Mouse (Mus musculus) kidney, embryonic 16.5 days (tissue): ENCODE measurements around the gene Wwc1. TPM values are rescaled to one million over a fixed set of nuclear protein-coding genes. Genes with fewer than 3 reads are reported as not detected.
A peak's percentile ranks its signal among the peaks of the same experiment; 100 is the strongest.

Experiments used
- ATAC-seq: fragments of 200-750 bp; cut with Nextera tagmentation; 2 replicates; pipeline ENCODE4 v1.8.0; 2017; ENCODE audit warnings: moderate TSS enrichment; ENCODE audit not compliant: low FRiP score, low TSS enrichment
- H3K27ac ChIP-seq: fragments of 300-500 bp; sonication (generic); 2 replicates; pipeline ENCODE4 v1.5.1; 2014; ENCODE audit warnings: low read length
- H3K27me3 ChIP-seq: fragments of 300-500 bp; sonication (generic); 2 replicates; pipeline ENCODE4 v1.6.1; 2014; ENCODE audit warnings: low read length, control low read depth, mixed read lengths; ENCODE audit not compliant: insufficient read depth
- H3K36me3 ChIP-seq: fragments of 300-500 bp; sonication (generic); 2 replicates; pipeline ENCODE4 v1.6.1; 2014; ENCODE audit warnings: low read length, control low read depth, mixed read lengths; ENCODE audit not compliant: insufficient read depth
- H3K4me1 ChIP-seq: fragments of 300-500 bp; sonication (generic); 2 replicates; pipeline ENCODE4 v1.6.1; 2014; ENCODE audit warnings: low read length, control low read depth, mixed read lengths; ENCODE audit not compliant: insufficient read depth
- H3K4me2 ChIP-seq: fragments of 300-500 bp; sonication (generic); replicated peaks from 2 replicates; pipeline ENCODE4 v1.6.1; 2014; ENCODE audit warnings: low read depth, low read length
- H3K4me3 ChIP-seq: fragments of 300-500 bp; sonication (generic); 2 replicates; pipeline ENCODE4 v1.5.1; 2014; ENCODE audit warnings: mild to moderate bottlenecking, low read length
- H3K9ac ChIP-seq: fragments of 300-500 bp; sonication (generic); replicated peaks from 2 replicates; pipeline ENCODE4 v1.6.1; 2014; ENCODE audit warnings: low read length
- H3K9me3 ChIP-seq: fragments of 300-500 bp; sonication (generic); 2 replicates; pipeline ENCODE4 v1.6.1; 2016; ENCODE audit warnings: low read length, control low read depth
- WGBS: fragments of 180-500 bp; shearing (Covaris S2); extraction: QIAGEN DNeasy Blood & Tissue Kit; methylation state at CpG from one replicate; pipeline ENCODE4 v1.1.7; 2014; 5-methylcytosine and 5-hydroxymethylcytosine counted together
- polyA plus RNA-seq: library from polyadenylated mRNA; unstranded; fragments of >200 nt; fragmentation: Nextera tagmentation; extraction: Ambion mirVana; gene quantifications from 2 replicates; pipeline ENCODE4 v1.2.1, GENCODE M21; 2015

Wwc1 gene
- polyA plus RNA-seq, 1 experiment from 2014 or later = 5.9 TPM

DNA sequence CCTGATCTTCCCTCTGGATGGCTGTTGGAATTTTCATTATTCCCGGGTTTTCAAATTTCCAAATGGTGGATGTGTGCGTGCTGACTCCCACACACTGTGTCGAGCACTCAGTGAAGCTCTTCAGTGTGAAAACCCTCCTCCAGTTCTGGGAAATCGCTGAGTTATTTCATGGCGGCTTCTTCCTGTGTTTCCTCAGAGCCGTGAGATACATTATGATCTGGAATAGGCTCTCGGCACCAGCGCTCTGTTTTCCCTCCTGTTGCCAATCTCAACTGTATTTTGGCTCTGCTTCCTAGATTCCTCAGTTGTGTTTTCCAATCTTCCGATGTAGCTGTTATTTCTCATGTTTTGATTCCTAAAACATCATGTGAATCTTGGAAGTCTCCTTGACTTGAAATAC lies 77.2 kb downstream of the Wwc1 start:
- no peak for ATAC-seq
- Histone ChIP-seq H3K4me1 (no peaks in the 10 kb centered on the region), H3K9ac (no peak overlapping the region), H3K4me2 (no peak overlapping the region), H3K27me3 (no peaks in the 10 kb centered on the region), H3K4me3 (no peak overlapping the region), H3K36me3 (no peaks in the 10 kb centered on the region), H3K27ac (no peak overlapping the region), H3K9me3 (no peaks in the 10 kb centered on the region)
- WGBS = 59% methylated on average over 9 of the region's 9 CpGs

DNA sequence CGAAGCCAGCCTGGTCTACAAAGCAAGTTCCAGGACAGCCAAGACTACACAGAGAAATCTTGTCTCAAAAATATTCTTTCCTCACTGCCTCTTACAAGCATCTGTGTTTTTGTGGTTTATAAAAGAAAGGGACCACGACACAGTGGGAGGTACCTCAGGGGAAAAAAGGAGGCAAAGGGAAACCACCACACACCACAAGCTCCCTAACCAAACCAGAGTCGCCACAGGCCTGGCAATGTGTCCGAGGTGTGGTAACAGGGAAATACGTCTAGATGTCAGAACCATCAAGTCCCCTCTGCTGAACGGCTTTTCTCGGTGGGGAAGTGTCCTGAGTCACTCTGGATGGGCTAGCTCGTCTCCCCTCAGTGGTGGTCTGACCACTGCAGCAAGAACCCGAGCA lies 80.4 kb downstream of the Wwc1 start:
- H3K4me1 ChIP-seq = no peaks in the 10 kb centered on the region
- no peaks in the 10 kb centered on the region for H3K9me3 ChIP-seq
- no peaks in the 10 kb centered on the region for H3K27me3 ChIP-seq
- H3K9ac ChIP-seq = no peak overlapping the region
- no peak overlapping the region for H3K4me3 ChIP-seq
- no peak for ATAC-seq
- no peaks in the 10 kb centered on the region for H3K36me3 ChIP-seq
- no peak overlapping the region for H3K27ac ChIP-seq
- 72% methylated on average over 9 of the region's 9 CpGs for WGBS
- no peak overlapping the region for H3K4me2 ChIP-seq

DNA sequence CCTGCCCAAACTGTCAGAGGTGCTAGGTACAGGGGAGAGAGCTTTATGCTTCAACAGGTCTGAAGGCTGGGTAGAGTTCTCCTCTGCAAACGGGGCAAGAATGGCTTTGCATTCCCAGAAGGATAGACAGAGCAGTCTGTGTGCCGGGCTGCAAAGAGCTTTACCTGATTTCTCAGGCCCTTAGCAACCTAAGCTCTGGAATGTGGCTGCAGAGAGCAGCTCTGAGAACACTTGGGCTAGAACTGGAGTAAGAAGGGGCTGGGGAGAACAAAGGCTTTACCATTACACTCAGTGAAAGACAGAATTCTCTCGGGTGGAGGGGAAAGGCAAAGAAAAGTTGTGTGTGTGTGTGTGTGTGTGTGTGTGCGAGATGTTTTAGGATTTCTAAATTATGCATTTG lies 86.9 kb downstream of the Wwc1 start:
- WGBS = 62% methylated on average over 4 of the region's 4 CpGs
- Histone ChIP-seq H3K9me3 (no peaks in the 10 kb centered on the region), H3K4me3 (no peak overlapping the region), H3K4me2 (no peak overlapping the region), H3K4me1 (peaks cover 11% of the 10 kb centered on the region; the same call in 1 of the 2 replicates), H3K27me3 (no peaks in the 10 kb centered on the region), H3K9ac (no peak overlapping the region; the same call in 1 of the 2 replicates), H3K27ac (peak overlapping the region; percentile 28; the same call in 1 of the 2 replicates), H3K36me3 (peaks cover 6% of the 10 kb centered on the region; the same call in 1 of the 2 replicates)
- ATAC-seq = no peak

DNA sequence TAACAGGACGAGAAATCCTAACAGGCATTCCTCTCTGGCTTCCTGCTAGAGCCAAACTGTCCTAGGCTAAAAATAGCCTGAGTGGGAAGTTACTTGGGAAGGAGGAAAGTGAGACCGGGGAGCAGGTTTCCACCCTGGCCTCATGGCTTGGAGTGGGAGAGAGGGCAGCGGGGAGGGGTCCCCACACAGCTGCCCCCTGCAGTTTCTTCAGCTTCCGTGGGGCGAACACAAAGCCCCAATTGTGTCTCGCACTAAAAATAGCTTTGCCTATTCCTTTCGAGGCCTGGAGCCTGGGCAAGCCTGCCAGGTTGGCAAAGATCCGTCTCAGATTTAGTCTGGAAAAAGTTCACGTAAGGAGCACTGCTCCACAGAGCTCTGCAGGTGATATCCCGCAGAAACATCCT lies 87.3 kb downstream of the Wwc1 start:
- Histone ChIP-seq H3K36me3 (peaks cover 6% of the 10 kb centered on the region; the same call in 1 of the 2 replicates), H3K9me3 (no peaks in the 10 kb centered on the region), H3K27me3 (no peaks in the 10 kb centered on the region), H3K4me3 (no peak overlapping the region), H3K4me1 (peaks cover 11% of the 10 kb centered on the region; the same call in 1 of the 2 replicates), H3K4me2 (no peak overlapping the region), H3K9ac (no peak overlapping the region; the same call in 1 of the 2 replicates), H3K27ac (peak overlapping the region; percentile 20; the same call in 1 of the 2 replicates)
- no peak for ATAC-seq
- 39% methylated on average over 10 of the region's 10 CpGs for WGBS

DNA sequence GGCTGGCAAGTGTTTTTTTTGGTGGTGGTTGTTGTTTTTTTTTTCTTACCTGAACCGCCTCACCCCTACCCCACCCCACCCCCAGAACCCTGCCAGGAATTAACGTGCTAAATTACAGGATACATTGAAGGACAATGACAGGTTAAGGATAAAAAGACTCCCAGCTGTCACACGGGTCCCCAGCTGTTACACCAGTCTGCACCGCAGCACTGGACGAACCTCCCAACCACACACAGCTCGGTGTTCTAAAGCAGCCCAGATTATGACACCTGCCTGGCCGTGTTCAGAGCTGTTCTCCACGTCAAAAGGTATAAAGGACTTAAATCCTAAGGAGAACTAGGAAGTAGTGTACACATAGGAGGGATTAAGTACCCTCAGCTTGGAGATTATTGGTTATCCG lies 88.0 kb downstream of the Wwc1 start:
- Histone ChIP-seq H3K9ac (no peak overlapping the region), H3K4me2 (no peak overlapping the region), H3K4me3 (no peak overlapping the region), H3K27ac (no peak overlapping the region), H3K36me3 (peaks cover 6% of the 10 kb centered on the region; the same call in 1 of the 2 replicates), H3K4me1 (peaks cover 11% of the 10 kb centered on the region; the same call in 1 of the 2 replicates), H3K9me3 (no peaks in the 10 kb centered on the region), H3K27me3 (no peaks in the 10 kb centered on the region)
- 57% methylated on average over 9 of the region's 9 CpGs for WGBS
- ATAC-seq = no peak

DNA sequence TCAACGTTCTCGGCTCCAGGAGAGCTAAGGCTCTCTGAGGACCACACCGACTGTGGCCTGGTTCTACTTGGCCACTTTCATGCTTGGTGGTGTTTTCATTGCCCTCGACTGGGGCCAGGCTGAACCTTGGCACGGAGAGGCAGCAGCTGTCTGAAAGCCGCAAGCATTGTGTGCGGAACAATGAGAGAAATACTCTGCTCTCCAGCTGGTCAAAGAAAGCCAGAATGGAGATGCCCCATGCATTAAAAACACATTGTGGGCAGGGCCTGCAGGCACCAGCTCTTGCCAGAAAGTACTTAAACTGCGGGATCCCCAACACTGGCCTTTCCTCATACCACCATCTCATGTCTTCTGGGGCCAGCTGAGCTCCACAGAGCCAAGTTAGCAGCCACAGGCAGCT lies 91.5 kb downstream of the Wwc1 start:
- H3K36me3 ChIP-seq = peaks cover 8% of the 10 kb centered on the region; the same call in 1 of the 2 replicates
- no peak for ATAC-seq
- peaks cover 11% of the 10 kb centered on the region; the same call in 1 of the 2 replicates for H3K4me1 ChIP-seq
- 87% methylated on average over 8 of the region's 8 CpGs for WGBS
- H3K9ac ChIP-seq = no peak overlapping the region
- no peak overlapping the region for H3K4me2 ChIP-seq
- H3K27ac ChIP-seq = no peak overlapping the region
- H3K4me3 ChIP-seq = no peak overlapping the region
- no peaks in the 10 kb centered on the region for H3K27me3 ChIP-seq
- no peaks in the 10 kb centered on the region for H3K9me3 ChIP-seq

DNA sequence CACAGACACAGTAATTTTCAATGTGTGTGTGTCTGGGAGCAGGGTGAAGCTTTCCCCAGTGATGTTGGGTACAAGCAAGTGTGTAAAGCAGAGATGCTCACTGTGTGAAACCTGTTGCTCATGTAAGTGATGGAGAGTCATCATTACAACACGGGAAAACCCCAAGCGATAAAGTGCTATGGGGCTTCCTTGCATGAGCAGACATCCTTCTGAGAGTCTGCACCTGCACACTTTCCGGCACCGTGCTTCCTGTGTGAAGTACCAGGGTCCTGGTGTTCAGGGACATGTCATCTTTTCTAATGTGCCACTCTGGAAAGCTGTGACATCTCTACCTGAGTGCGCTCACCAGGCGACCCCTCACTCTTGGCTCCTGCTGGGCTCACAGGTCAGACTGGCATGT lies 97.5 kb downstream of the Wwc1 start:
- Histone ChIP-seq H3K4me3 (no peak overlapping the region), H3K27me3 (no peaks in the 10 kb centered on the region), H3K9me3 (no peaks in the 10 kb centered on the region), H3K4me2 (no peak overlapping the region), H3K9ac (no peak overlapping the region), H3K36me3 (0 out of 2 replicates have a peak, but pooled peaks cover 10% of the 10 kb centered on the region), H3K27ac (no peak overlapping the region), H3K4me1 (0 out of 2 replicates have a peak, but pooled peaks cover 4% of the 10 kb centered on the region)
- ATAC-seq = no peak
- WGBS = 92% methylated on average over 6 of the region's 6 CpGs

DNA sequence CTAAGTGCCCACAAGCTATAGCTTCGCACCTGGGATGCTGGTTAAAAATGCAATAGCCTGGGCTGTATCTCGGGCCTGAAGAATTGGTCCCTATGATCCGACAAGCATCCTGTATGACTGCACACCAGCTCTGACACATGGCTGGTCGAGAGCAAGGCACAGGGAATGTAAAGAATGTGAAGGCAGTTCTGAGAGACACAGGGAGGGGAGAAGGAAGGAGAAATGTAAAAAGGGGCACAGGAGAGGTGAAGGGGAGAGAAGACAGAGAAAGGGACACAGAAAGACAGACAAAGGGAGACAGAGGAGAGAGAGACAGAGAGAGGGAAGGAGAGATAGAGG lies 101.8 kb downstream of the Wwc1 start:
- Histone ChIP-seq H3K27ac (no peak overlapping the region), H3K9me3 (no peaks in the 10 kb centered on the region), H3K27me3 (no peaks in the 10 kb centered on the region), H3K4me2 (no peak overlapping the region), H3K9ac (no peak overlapping the region), H3K4me3 (no peak overlapping the region), H3K36me3 (0 out of 2 replicates have a peak, but pooled peaks cover 16% of the 10 kb centered on the region), H3K4me1 (0 out of 2 replicates have a peak, but pooled peaks cover 7% of the 10 kb centered on the region)
- 57% methylated on average over 4 of the region's 4 CpGs for WGBS
- ATAC-seq = no peak

DNA sequence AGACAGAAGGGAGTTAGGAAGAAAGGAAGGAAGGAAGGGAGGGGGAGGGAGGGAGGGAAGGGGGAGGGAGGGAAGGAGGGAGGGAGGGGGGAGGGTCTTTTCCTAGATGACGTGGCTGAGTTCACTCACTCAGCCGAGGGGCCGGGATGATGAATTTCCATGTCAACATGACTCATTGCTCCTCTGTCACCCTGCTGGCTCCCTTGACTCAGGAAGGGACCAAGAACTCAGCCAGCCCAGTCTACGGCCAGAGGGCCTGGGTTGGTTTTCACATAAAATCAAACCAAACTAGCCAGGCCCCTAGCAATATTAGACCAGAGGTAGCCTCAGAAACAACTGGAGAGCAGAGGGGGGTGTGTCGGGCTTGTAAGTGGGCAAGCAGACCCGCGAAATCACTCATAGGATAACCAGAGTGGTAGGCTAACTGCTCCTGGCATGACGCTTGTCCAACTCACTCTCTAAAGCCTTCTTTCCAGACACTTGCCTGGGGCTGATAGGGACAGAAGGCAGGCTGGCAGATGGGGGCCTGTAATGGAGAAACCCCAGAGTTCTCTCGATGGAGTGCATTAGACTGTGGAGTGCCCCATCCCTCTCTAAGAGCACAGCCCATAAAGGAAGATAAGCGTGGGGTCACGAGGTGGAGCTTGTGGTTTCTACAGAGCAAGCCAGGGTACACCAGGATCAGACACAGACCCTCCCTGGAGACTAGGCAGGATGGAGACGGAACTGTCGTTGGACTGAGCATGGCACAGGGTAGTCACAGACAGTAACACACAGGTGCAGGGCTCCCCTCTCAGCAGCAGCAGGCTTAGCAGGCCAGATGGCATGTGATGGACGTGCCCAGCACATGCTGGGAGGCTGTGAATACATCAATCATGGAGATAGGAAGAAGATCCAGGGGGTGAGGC lies 102.4 kb downstream of the Wwc1 start:
- Histone ChIP-seq H3K9me3 (no peaks in the 10 kb centered on the region), H3K27me3 (no peaks in the 10 kb centered on the region), H3K9ac (no peak overlapping the region), H3K4me2 (no peak overlapping the region), H3K4me1 (0 out of 2 replicates have a peak, but pooled peaks cover 7% of the 10 kb centered on the region), H3K27ac (no peak overlapping the region), H3K4me3 (no peak overlapping the region), H3K36me3 (0 out of 2 replicates have a peak, but pooled peaks cover 13% of the 10 kb centered on the region)
- 0 out of 2 replicates have a peak, but pooled peaks have one; percentile 16 for ATAC-seq
- 52% methylated on average over 14 of the region's 14 CpGs for WGBS
